Mouse (Mus musculus): ENCODE results near the gene Zfp810. TPM values are rescaled to one million over a fixed set of nuclear protein-coding genes. Genes with fewer than 3 reads are reported as not detected.
"Not testable (repeated sequence)": the region's sequence is repeated elsewhere in the genome, so short reads cannot be mapped to it uniquely, and the experiment has no call there.

Gene Zfp810
- polyA plus RNA-seq (2016; fragmentation: Nextera tagmentation; extraction: Ambion mirVana), result 35.7 and 36.8 TPM in 2 replicates

GRCm38 (mm10) chr9:22307156-22307919, at the start of gene Zfp810:
Gene Zfp810, minus strand, starts transcription at chr9:22307648.
- peak within 1 kb of the TSS; percentile 79 for H3K4me2 ChIP-seq
- peak; percentile 100 for ATAC-seq (ENCODE audit: low FRiP score)
- WGBS, result under 1% methylated on average over 56 of the region's 56 CpGs

DNA sequence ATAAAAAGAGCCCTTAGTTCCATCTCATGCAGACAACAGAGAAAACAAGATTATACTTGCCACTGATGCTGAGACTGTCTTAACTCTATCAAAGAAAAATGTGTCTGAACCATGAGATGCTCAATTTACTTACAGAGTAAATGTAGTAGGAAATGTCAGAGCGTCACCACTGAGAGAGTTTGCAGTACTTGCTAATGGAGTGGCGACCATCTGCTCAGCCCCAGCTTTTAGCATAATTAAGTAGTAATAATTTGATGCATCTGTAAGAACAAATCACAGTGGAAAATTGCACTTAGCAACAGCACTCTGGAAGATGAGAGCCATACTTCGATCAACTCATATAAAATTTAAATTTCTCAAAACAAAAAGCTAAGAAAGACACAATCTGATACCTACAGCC, 48.5 kb upstream of the Zfp810 start:
- H3K27me3 ChIP-seq, result no peaks in the 10 kb centered on the region
- H3K27ac ChIP-seq, result no peak overlapping the region
- no peak overlapping the region for H3K4me3 ChIP-seq (replicated peaks)
- no peaks in the 10 kb centered on the region for H3K9me3 ChIP-seq
- H3K9ac ChIP-seq, result no peak overlapping the region
- WGBS, result 80% methylated on average over 3 of the region's 3 CpGs
- no peaks in the 10 kb centered on the region for H3K4me1 ChIP-seq
- no peak overlapping the region for H3K4me2 ChIP-seq
- ATAC-seq (ENCODE audit: low FRiP score), result no peak
- H3K36me3 ChIP-seq (replicated peaks), result peaks cover 74% of the 10 kb centered on the region

More at GRCm38 (mm10) chr9:22307156-22307919, at the start of gene Zfp810:
- Histone ChIP-seq H3K27me3 (no peaks in the 10 kb centered on the region), H3K4me1 (peaks cover 15% of the 10 kb centered on the region), H3K4me3 (replicated peaks) (peak within 1 kb of the TSS; percentile 91), H3K27ac (peak within 1 kb of the TSS; percentile 88), H3K9me3 (0 out of 2 replicates have a peak, but pooled peaks cover 6% of the 10 kb centered on the region), H3K9ac (peak within 1 kb of the TSS; percentile 98), H3K36me3 (replicated peaks) (peaks cover 28% of the 10 kb centered on the region)

DNA sequence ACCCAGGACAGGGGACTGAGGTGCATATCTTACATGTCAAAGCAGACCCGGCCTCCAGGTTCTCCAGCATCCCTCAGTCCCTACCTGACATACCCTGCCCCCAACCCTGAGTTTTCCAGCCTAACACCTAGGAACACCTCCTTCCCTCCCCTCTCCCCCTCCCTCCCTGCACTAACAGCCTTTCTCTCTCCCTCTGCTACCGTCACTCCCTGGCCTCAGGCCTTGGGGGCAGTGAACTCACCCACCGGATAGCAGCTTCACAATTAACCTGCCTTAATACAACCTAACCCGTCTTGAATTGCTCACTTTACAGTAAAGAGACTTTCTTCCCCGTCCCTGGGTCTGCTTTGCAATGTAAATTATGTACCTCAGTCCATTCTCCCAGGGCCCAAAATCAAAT, 46.5 kb upstream of the Zfp810 start:
- no peak overlapping the region for H3K4me3 ChIP-seq (replicated peaks)
- ATAC-seq (ENCODE audit: low FRiP score), result no peak
- H3K27ac ChIP-seq, result no peak overlapping the region
- no peaks in the 10 kb centered on the region for H3K27me3 ChIP-seq
- no peaks in the 10 kb centered on the region for H3K9me3 ChIP-seq
- H3K36me3 ChIP-seq (replicated peaks), result peaks cover 62% of the 10 kb centered on the region
- H3K4me1 ChIP-seq, result no peaks in the 10 kb centered on the region
- H3K4me2 ChIP-seq, result no peak overlapping the region
- 82% methylated on average over 5 of the region's 5 CpGs for WGBS
- H3K9ac ChIP-seq, result no peak overlapping the region

GRCm38 (mm10) chr9:22353465-22353864, 46.0 kb upstream of the Zfp810 start:
- H3K36me3 ChIP-seq (replicated peaks), result peaks cover 58% of the 10 kb centered on the region
- no peak overlapping the region for H3K9ac ChIP-seq
- no peaks in the 10 kb centered on the region for H3K9me3 ChIP-seq
- no peak overlapping the region for H3K27ac ChIP-seq
- no peaks in the 10 kb centered on the region for H3K27me3 ChIP-seq
- no peaks in the 10 kb centered on the region for H3K4me1 ChIP-seq
- ATAC-seq (ENCODE audit: low FRiP score), result no peak
- H3K4me2 ChIP-seq, result no peak overlapping the region
- no peak overlapping the region for H3K4me3 ChIP-seq (replicated peaks)
- 92% methylated on average over 5 of the region's 5 CpGs for WGBS

DNA sequence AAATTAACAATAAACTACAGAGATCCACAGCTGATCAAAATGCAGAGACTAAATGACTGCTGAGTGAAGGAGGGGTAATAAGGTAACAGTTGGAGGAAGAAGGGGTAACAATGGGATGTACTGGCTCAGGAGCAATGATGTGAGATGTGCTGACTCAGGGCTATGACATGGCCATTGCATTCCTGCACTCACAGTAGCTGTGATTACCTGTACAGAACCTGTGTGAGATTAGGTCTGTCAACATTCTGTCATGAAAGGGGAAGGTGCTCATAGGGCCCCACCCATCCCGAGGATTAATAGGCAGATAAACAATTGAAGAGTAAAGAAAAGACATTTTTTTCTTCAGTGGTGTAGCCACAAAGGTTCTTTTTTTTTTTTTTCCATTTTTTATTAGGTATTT, 32.9 kb upstream of the Zfp810 start:
- no peak overlapping the region for H3K4me2 ChIP-seq
- WGBS, result 96% methylated on average over 1 of the region's 1 CpGs
- no peak for ATAC-seq (ENCODE audit: low FRiP score)
- no peaks in the 10 kb centered on the region for H3K4me1 ChIP-seq
- no peaks in the 10 kb centered on the region for H3K27me3 ChIP-seq
- H3K9ac ChIP-seq, result no peak overlapping the region
- no peak overlapping the region for H3K27ac ChIP-seq
- H3K4me3 ChIP-seq (replicated peaks), result no peak overlapping the region
- peaks cover 68% of the 10 kb centered on the region for H3K36me3 ChIP-seq (replicated peaks)
- no peaks in the 10 kb centered on the region for H3K9me3 ChIP-seq

- Histone ChIP-seq H3K36me3 (replicated peaks) (peaks cover 70% of the 10 kb centered on the region), H3K4me1 (no peaks in the 10 kb centered on the region), H3K9me3 (no peaks in the 10 kb centered on the region), H3K4me3 (replicated peaks) (no peak overlapping the region), H3K4me2 (no peak overlapping the region), H3K9ac (no peak overlapping the region), H3K27ac (no peak overlapping the region), H3K27me3 (no peaks in the 10 kb centered on the region)
- ATAC-seq (ENCODE audit: low FRiP score), result no peak
- 100% methylated on average over 2 of the region's 2 CpGs for WGBS
Observed at GRCm38 (mm10) chr9:22337217-22337616, 29.8 kb upstream of the Zfp810 start.

GRCm38 (mm10) chr9:22327475-22328387, 20.3 kb upstream of the Zfp810 start:
- Histone ChIP-seq H3K27me3 (no peaks in the 10 kb centered on the region), H3K27ac (0 out of 2 replicates have a peak overlapping the region, but pooled peaks have one; percentile 25), H3K4me2 (peak overlapping the region; percentile 83), H3K9me3 (no peaks in the 10 kb centered on the region), H3K36me3 (replicated peaks) (peaks cover 17% of the 10 kb centered on the region), H3K4me3 (replicated peaks) (peak overlapping the region; percentile 49), H3K4me1 (peaks cover 12% of the 10 kb centered on the region), H3K9ac (peak overlapping the region; percentile 61)
- WGBS, result under 1% methylated on average over 32 of the region's 32 CpGs
- peak; percentile 94 for ATAC-seq (ENCODE audit: low FRiP score)

DNA sequence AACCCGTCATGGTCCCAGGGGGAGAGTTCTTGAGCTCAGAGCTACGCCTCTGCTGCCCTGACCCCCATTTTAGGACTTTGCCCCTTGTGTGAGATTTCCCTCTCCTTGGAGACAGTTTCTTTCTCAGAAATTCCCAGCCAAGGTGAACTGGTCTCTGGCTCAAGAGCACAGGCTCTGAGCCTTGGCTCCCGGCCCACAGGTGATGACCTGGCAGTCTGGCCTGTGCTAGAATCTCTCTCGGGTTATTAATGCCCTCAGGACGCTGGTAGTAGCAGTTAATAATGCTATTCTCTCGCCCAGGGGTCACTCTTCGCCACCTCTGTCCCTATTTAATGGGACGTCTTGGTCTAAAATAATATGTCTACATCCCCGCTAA, 19.6 kb upstream of the Zfp810 start:
- ATAC-seq (ENCODE audit: low FRiP score), result peak; percentile 10; the same call in 1 of the 2 replicates
- Histone ChIP-seq H3K9ac (peak overlapping the region; percentile 61; the same call in 1 of the 2 replicates), H3K4me1 (peaks cover 12% of the 10 kb centered on the region), H3K4me2 (peak overlapping the region; percentile 83), H3K36me3 (replicated peaks) (peaks cover 12% of the 10 kb centered on the region), H3K27ac (no peak overlapping the region), H3K9me3 (no peaks in the 10 kb centered on the region), H3K4me3 (replicated peaks) (peak overlapping the region; percentile 49), H3K27me3 (no peaks in the 10 kb centered on the region)
- WGBS, result 15% methylated on average over 9 of the region's 9 CpGs

GRCm38 (mm10) chr9:22324579-22324978, 17.1 kb upstream of the Zfp810 start:
- Histone ChIP-seq H3K27me3 (no peaks in the 10 kb centered on the region), H3K4me3 (replicated peaks) (no peak overlapping the region), H3K4me2 (no peak overlapping the region), H3K9me3 (no peaks in the 10 kb centered on the region), H3K9ac (no peak overlapping the region), H3K27ac (no peak overlapping the region), H3K36me3 (replicated peaks) (no peaks in the 10 kb centered on the region), H3K4me1 (peaks cover 12% of the 10 kb centered on the region)
- WGBS, result 88% methylated on average over 1 of the region's 1 CpGs
- ATAC-seq (ENCODE audit: low FRiP score), result no peak

GRCm38 (mm10) chr9:22322381-22323211, 15.1 kb upstream of the Zfp810 start:
- H3K4me3 ChIP-seq (replicated peaks), result no peak overlapping the region
- no peak overlapping the region for H3K9ac ChIP-seq
- H3K27ac ChIP-seq, result no peak overlapping the region
- 79% methylated on average over 8 of the region's 8 CpGs for WGBS
- H3K9me3 ChIP-seq, result peaks cover 2% of the 10 kb centered on the region; the same call in 1 of the 2 replicates
- peaks cover 7% of the 10 kb centered on the region for H3K4me1 ChIP-seq
- H3K4me2 ChIP-seq, result no peak overlapping the region
- ATAC-seq (ENCODE audit: low FRiP score), result no peak
- no peaks in the 10 kb centered on the region for H3K27me3 ChIP-seq
- H3K36me3 ChIP-seq (replicated peaks), result no peaks in the 10 kb centered on the region

DNA sequence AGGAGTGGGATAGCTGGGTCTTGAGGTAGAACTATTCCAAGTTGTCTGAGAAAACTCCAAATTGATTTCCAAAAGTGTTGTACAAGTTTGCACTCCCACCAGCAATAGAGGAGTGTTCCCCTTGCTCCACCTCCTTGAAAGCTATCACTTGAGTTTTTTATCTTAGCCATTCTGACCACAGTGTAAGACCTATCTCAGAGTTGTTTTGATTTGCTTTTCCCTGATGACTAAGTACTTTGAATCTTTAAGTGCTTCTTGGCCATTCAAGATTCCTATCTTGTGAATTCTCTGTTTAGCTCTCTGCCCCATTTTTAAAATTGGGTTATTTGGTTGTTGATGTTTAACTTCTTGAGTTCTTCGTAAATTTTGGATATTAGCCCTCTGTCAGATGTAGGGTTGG, 11.7 kb upstream of the Zfp810 start:
- no peak overlapping the region for H3K4me3 ChIP-seq (replicated peaks)
- H3K27me3 ChIP-seq, result no peaks in the 10 kb centered on the region
- H3K4me1 ChIP-seq, result no peaks in the 10 kb centered on the region
- ATAC-seq (ENCODE audit: low FRiP score), result no peak
- H3K4me2 ChIP-seq, result no peak overlapping the region
- no peak overlapping the region for H3K27ac ChIP-seq
- H3K36me3 ChIP-seq (replicated peaks), result no peaks in the 10 kb centered on the region
- H3K9me3 ChIP-seq, result peaks cover 6% of the 10 kb centered on the region; the same call in 1 of the 2 replicates
- 86% methylated on average over 1 of the region's 1 CpGs for WGBS
- no peak overlapping the region for H3K9ac ChIP-seq

DNA sequence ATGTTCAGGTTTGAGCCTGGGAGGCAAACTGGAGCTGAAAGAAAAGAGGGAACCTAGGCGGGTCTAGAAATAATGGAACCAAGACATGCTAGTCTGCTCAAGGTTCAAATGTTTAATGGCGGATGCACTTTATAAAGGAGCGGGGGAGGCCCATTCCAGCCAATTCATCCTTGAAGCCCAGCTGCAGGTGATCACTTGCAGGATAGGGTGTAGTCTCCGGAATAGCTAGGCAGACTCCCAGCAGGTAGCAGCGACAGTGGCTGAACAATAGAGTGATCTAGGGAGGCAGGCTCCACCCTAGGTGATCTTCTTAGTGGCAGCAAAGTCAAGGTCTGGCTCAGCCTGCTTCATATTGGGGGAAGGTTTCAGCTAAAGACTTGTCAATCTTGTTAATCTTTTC, 8.6 kb upstream of the Zfp810 start:
- WGBS, result 62% methylated on average over 5 of the region's 5 CpGs

More for the DNA sequence above, 8.6 kb upstream of the Zfp810 start:
- not testable (repeated sequence) for H3K4me2 ChIP-seq; H3K36me3 ChIP-seq (replicated peaks); H3K27me3 ChIP-seq; ATAC-seq (ENCODE audit: low FRiP score); H3K9me3 ChIP-seq; H3K9ac ChIP-seq; H3K4me3 ChIP-seq (replicated peaks); H3K27ac ChIP-seq; H3K4me1 ChIP-seq
